Comparison of ENCODE assay signal across 28 mouse cellular contexts in the genomic region with DNA sequence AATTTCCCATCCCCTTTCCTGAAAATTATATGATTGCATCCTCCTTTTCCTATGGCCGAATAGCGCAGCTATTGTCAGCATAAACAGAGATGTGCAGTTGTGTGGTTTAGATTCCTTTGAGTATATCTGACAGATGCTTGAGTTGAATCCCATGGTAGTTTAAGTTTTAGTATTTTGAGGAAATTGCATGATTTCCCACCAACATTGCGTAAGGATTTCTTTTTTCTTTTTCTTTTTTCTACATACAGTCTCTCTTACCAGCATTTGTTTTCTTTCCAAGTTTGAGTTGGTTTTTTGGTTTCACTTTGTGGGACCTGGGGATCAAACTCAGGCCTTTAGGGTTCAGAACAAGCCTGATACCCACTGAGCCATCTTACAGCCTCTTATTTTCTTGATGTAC. TPM values are rescaled to one million over a fixed set of nuclear protein-coding genes. Genes with fewer than 3 reads are reported as not detected.
DNase-seq lines count a peak whose midpoint lies in the region; ATAC-seq and TF ChIP-seq lines count a peak whose summit lies in the region.
"Had no signal": no experiment of that assay in that cellular context is flagged by ENCODE, and none has a peak within 500 bp of the region (broad histone marks: within the 10 kb centered on the region; RNA-seq: fewer than 3 reads in every experiment).

No protein-coding gene starts in this region.

- no peaks in the 10 kb centered on the region for H3K9me3 ChIP-seq in forebrain, postnatal 0 days (ENCODE audit: low read length)
- no peaks in the 10 kb centered on the region for H3K9me3 ChIP-seq in forebrain, embryonic 10.5 days
- H3K9me3 ChIP-seq: G1E; heart, embryonic 10.5 days; heart, embryonic 13.5 days had no signal

- no peaks in the 10 kb centered on the region for H3K27me3 ChIP-seq in forebrain, postnatal 0 days (ENCODE audit: insufficient read depth, low read length)
- H3K27me3 ChIP-seq in forebrain, embryonic 10.5 days (ENCODE audit: poor library complexity, severe bottlenecking) = no peaks in the 10 kb centered on the region
- H3K27me3 ChIP-seq: CH12.LX; heart, embryonic 13.5 days had no signal

- no peaks in the 10 kb centered on the region for H3K36me3 ChIP-seq in forebrain, postnatal 0 days (ENCODE audit: insufficient read depth)
- H3K36me3 ChIP-seq in forebrain, embryonic 10.5 days (replicated peaks) = peaks cover 3% of the 10 kb centered on the region; the same call in 1 of the 2 replicates
- H3K36me3 ChIP-seq: heart, embryonic 10.5 days; heart, embryonic 13.5 days had no signal

- no peak overlapping the region for H3K4me2 ChIP-seq in forebrain, postnatal 0 days (ENCODE audit: low read depth)
- H3K4me2 ChIP-seq: heart, embryonic 13.5 days; hindbrain, embryonic 14.5 days had no signal

- TF ChIP-seq CTCF in forebrain, postnatal 0 days (IDR thresholded peaks at IDR 0.05; ENCODE audit: low read depth) = no peak

- DNase-seq in 416B (ENCODE audit: low read depth) = peak; percentile 60
- peak; percentile 48 for DNase-seq in adipocyte (ENCODE audit: low spot score)
- no peak for DNase-seq in forebrain, postnatal 0 days
- DNase-seq in spleen, postnatal 4 days (ENCODE audit: low spot score in 2 of 2) = no peak
- no peak for DNase-seq in forebrain, embryonic 10.5 days (ENCODE audit: extremely low spot score, low spot score)
- DNase-seq: adrenal gland, postnatal 10 days; adrenal gland, postnatal 36 days; B cell, adult 2 months; cerebellum, adult 11 months; cerebellum, adult 2 months; cerebellum, adult 9-11 months; cerebellum, postnatal 25 days; gastrocnemius, adult 2 months; gastrocnemius, postnatal 25 days; heart, adult 2 months; heart, postnatal 14 days; heart, postnatal 4 days; kidney, adult 18-20 months had no signal

- no peak overlapping the region for H3K27ac ChIP-seq in forebrain, postnatal 0 days (ENCODE audit: low read depth, low read length)
- H3K27ac ChIP-seq in forebrain, embryonic 10.5 days = no peak overlapping the region
- H3K27ac ChIP-seq: gastrocnemius, adult 2 months; heart, adult 2 months; heart, embryonic 10.5 days; heart, embryonic 13.5 days; hindbrain, embryonic 14.5 days; hindbrain, postnatal 0 days had no signal

- no peak overlapping the region for H3K9ac ChIP-seq in forebrain, postnatal 0 days
- H3K9ac ChIP-seq: heart, embryonic 13.5 days; hindbrain, embryonic 14.5 days had no signal

- ATAC-seq in granulocyte monocyte progenitor cell, adult 5-6 weeks (replicated peaks; ENCODE audit: poor library complexity, severe bottlenecking) = peak; percentile 69
- no peak for ATAC-seq in forebrain, postnatal 0 days
- ATAC-seq: forebrain, embryonic 16.5 days; hindbrain, postnatal 0 days; inflammation-experienced regulatory T-cells, adult 6 months; intestine, embryonic 16.5 days had no signal

- no peak overlapping the region for H3K4me3 ChIP-seq in forebrain, postnatal 0 days (ENCODE audit: low read depth, low read length)
- no peak overlapping the region for H3K4me3 ChIP-seq in forebrain, embryonic 10.5 days
- H3K4me3 ChIP-seq: gastrocnemius, adult 2 months; heart, adult 2 months; heart, embryonic 10.5 days; heart, embryonic 13.5 days had no signal

- WGBS in forebrain, postnatal 0 days = 96% methylated on average over 3 of the region's 3 CpGs
- WGBS in forebrain, embryonic 10.5 days = 93% methylated on average over 3 of the region's 3 CpGs

- no peaks in the 10 kb centered on the region for H3K4me1 ChIP-seq in forebrain, postnatal 0 days (ENCODE audit: insufficient read depth)
- no peaks in the 10 kb centered on the region for H3K4me1 ChIP-seq in forebrain, embryonic 10.5 days

RNA-seq across cellular contexts. Expression of a gene that starts 16.9 kb away (rescaled TPM):
- total RNA-seq in granulocyte monocyte progenitor cell, adult 5-6 weeks (2014; fragmentation: Nextera tagmentation) = 41.1 and 65.6 TPM in 2 replicates
- total RNA-seq in granulocyte monocyte progenitor cell, adult 5-6 weeks (2017) = 55.3 and 71.5 TPM in 2 replicates
- total RNA-seq in forebrain, postnatal 0 days (2014; rRNA removed) = 43.7 and 52.6 TPM in 2 replicates
- polyA plus RNA-seq in forebrain, postnatal 0 days (2015; fragmentation: Nextera tagmentation; extraction: Ambion mirVana) = 58.2 and 63.6 TPM in 2 replicates
- 70.5 and 75.4 TPM in 2 replicates for polyA plus RNA-seq in forebrain, embryonic 10.5 days (2016; fragmentation: Nextera tagmentation; extraction: Ambion mirVana)

RNA-seq across cellular contexts. Expression of a gene that starts 16.9 kb away (rescaled TPM):
- 30.8 and 38.8 TPM in 2 replicates for total RNA-seq in granulocyte monocyte progenitor cell, adult 5-6 weeks (2014; fragmentation: Nextera tagmentation)
- total RNA-seq in granulocyte monocyte progenitor cell, adult 5-6 weeks (2017) = 22.4 and 22.5 TPM in 2 replicates
- 13.2 and 15.6 TPM in 2 replicates for total RNA-seq in forebrain, postnatal 0 days (2014; rRNA removed)
- polyA plus RNA-seq in forebrain, postnatal 0 days (2015; fragmentation: Nextera tagmentation; extraction: Ambion mirVana) = 19.5 and 28.4 TPM in 2 replicates
- 52.0 and 52.7 TPM in 2 replicates for polyA plus RNA-seq in forebrain, embryonic 10.5 days (2016; fragmentation: Nextera tagmentation; extraction: Ambion mirVana)

RNA-seq across cellular contexts. Expression of a gene that starts 36.0 kb away (rescaled TPM):
- total RNA-seq in granulocyte monocyte progenitor cell, adult 5-6 weeks (2014; fragmentation: Nextera tagmentation) = not detected in 2 replicates
- total RNA-seq in granulocyte monocyte progenitor cell, adult 5-6 weeks (2017) = 0.31 TPM in 1 of 2 replicates, not detected in the other
- total RNA-seq in forebrain, postnatal 0 days (2014; rRNA removed) = 5.6 and 8.4 TPM in 2 replicates
- polyA plus RNA-seq in forebrain, postnatal 0 days (2015; fragmentation: Nextera tagmentation; extraction: Ambion mirVana) = 11.0 and 11.7 TPM in 2 replicates
- polyA plus RNA-seq in forebrain, embryonic 10.5 days (2016; fragmentation: Nextera tagmentation; extraction: Ambion mirVana) = 13.7 and 14.1 TPM in 2 replicates

RNA-seq across cellular contexts. Expression of a gene that starts 48.2 kb away (rescaled TPM):
- 8.1 and 14.4 TPM in 2 replicates for total RNA-seq in granulocyte monocyte progenitor cell, adult 5-6 weeks (2014; fragmentation: Nextera tagmentation)
- total RNA-seq in granulocyte monocyte progenitor cell, adult 5-6 weeks (2017) = 3.3 and 8.2 TPM in 2 replicates
- total RNA-seq in forebrain, postnatal 0 days (2014; rRNA removed) = 25.0 and 29.8 TPM in 2 replicates
- 26.4 and 32.9 TPM in 2 replicates for polyA plus RNA-seq in forebrain, postnatal 0 days (2015; fragmentation: Nextera tagmentation; extraction: Ambion mirVana)
- polyA plus RNA-seq in forebrain, embryonic 10.5 days (2016; fragmentation: Nextera tagmentation; extraction: Ambion mirVana) = 45.2 and 49.6 TPM in 2 replicates

Comparison
In these comparisons a context has a peak if more than half of its experiments do, and no peak if none do; other contexts are left out.
1. DNase-seq: peak in 416B (single experiment) and adipocyte (single experiment); none in forebrain, postnatal 0 days (single experiment), spleen, postnatal 4 days (0 of 2) and forebrain, embryonic 10.5 days (single experiment).